Mouse (Mus musculus): ENCODE data around the gene Lrp6. TPM values are rescaled to one million over a fixed set of nuclear protein-coding genes. Genes with fewer than 3 reads are reported as not detected.
A peak's percentile ranks its signal among the peaks of the same experiment; 100 is the strongest.

The Lrp6 gene
- polyA plus RNA-seq, 1 experiment from 2014 or later, result 25.0 TPM

- Histone ChIP-seq H3K4me1 (ENCODE audit: control insufficient read depth, insufficient read depth, low read length) (no peaks in the 10 kb centered on the region; the same call in 1 of the 2 replicates), H3K9me3 (ENCODE audit: control insufficient read depth, low read length) (no peaks in the 10 kb centered on the region), H3K27me3 (ENCODE audit: control insufficient read depth, insufficient read depth, low read length) (no peaks in the 10 kb centered on the region), H3K36me3 (ENCODE audit: control insufficient read depth, insufficient read depth, low read length) (0 out of 2 replicates have a peak, but pooled peaks cover 2% of the 10 kb centered on the region), H3K27ac (ENCODE audit: low read depth, low read length) (no peak overlapping the region), H3K9ac (ENCODE audit: low read length) (no peak overlapping the region), H3K4me2 (no peak overlapping the region), H3K4me3 (ENCODE audit: low read depth, low read length) (no peak overlapping the region)
- WGBS, result 67% methylated on average over 4 of the region's 4 CpGs
- ATAC-seq (ENCODE audit: low FRiP score) (peak; percentile 79; the same call in 1 of the 2 replicates), DNase-seq (ENCODE audit: low spot score, missing footprints) (no peak)
Observed at GRCm38 (mm10) chr6:134515416-134515815, 51.3 kb downstream of the Lrp6 start.

GRCm38 (mm10) chr6:134513896-134514510 is 52.8 kb downstream of the Lrp6 start:
- Histone ChIP-seq H3K9ac (ENCODE audit: low read length) (no peak overlapping the region), H3K27me3 (ENCODE audit: control insufficient read depth, insufficient read depth, low read length) (no peaks in the 10 kb centered on the region), H3K9me3 (ENCODE audit: control insufficient read depth, low read length) (no peaks in the 10 kb centered on the region), H3K4me3 (ENCODE audit: low read depth, low read length) (no peak overlapping the region), H3K36me3 (ENCODE audit: control insufficient read depth, insufficient read depth, low read length) (no peaks in the 10 kb centered on the region), H3K27ac (ENCODE audit: low read depth, low read length) (no peak overlapping the region), H3K4me1 (ENCODE audit: control insufficient read depth, insufficient read depth, low read length) (no peaks in the 10 kb centered on the region; the same call in 1 of the 2 replicates), H3K4me2 (no peak overlapping the region)
- ATAC-seq (ENCODE audit: low FRiP score) (no peak), DNase-seq (ENCODE audit: low spot score, missing footprints) (no peak)
- 92% methylated on average over 3 of the region's 3 CpGs for WGBS

- no peak for DNase-seq (ENCODE audit: low spot score, missing footprints)
- 87% methylated on average over 6 of the region's 6 CpGs for WGBS
Observed at GRCm38 (mm10) chr6:134513011-134513410, 53.8 kb downstream of the Lrp6 start.

GRCm38 (mm10) chr6:134512478-134512877 is 54.3 kb downstream of the Lrp6 start:
- H3K9me3 ChIP-seq (ENCODE audit: control insufficient read depth, low read length), result no peaks in the 10 kb centered on the region
- H3K27me3 ChIP-seq (ENCODE audit: control insufficient read depth, insufficient read depth, low read length), result no peaks in the 10 kb centered on the region
- no peak overlapping the region for H3K27ac ChIP-seq (ENCODE audit: low read depth, low read length)
- H3K36me3 ChIP-seq (ENCODE audit: control insufficient read depth, insufficient read depth, low read length), result no peaks in the 10 kb centered on the region
- H3K4me2 ChIP-seq, result no peak overlapping the region
- no peaks in the 10 kb centered on the region; the same call in 1 of the 2 replicates for H3K4me1 ChIP-seq (ENCODE audit: control insufficient read depth, insufficient read depth, low read length)
- 66% methylated on average over 2 of the region's 2 CpGs for WGBS
- H3K9ac ChIP-seq (ENCODE audit: low read length), result no peak overlapping the region
- ATAC-seq (ENCODE audit: low FRiP score) (no peak), DNase-seq (ENCODE audit: low spot score, missing footprints) (no peak)
- H3K4me3 ChIP-seq (ENCODE audit: low read depth, low read length), result no peak overlapping the region

More at GRCm38 (mm10) chr6:134513011-134513410, 53.8 kb downstream of the Lrp6 start:
- no peak for ATAC-seq (ENCODE audit: low FRiP score)
- H3K4me1 ChIP-seq (ENCODE audit: control insufficient read depth, insufficient read depth, low read length), result no peaks in the 10 kb centered on the region; the same call in 1 of the 2 replicates
- no peaks in the 10 kb centered on the region for H3K36me3 ChIP-seq (ENCODE audit: control insufficient read depth, insufficient read depth, low read length)
- no peak overlapping the region for H3K27ac ChIP-seq (ENCODE audit: low read depth, low read length)
- H3K4me2 ChIP-seq, result no peak overlapping the region
- no peak overlapping the region for H3K4me3 ChIP-seq (ENCODE audit: low read depth, low read length)
- H3K9me3 ChIP-seq (ENCODE audit: control insufficient read depth, low read length), result no peaks in the 10 kb centered on the region
- H3K9ac ChIP-seq (ENCODE audit: low read length), result no peak overlapping the region
- no peaks in the 10 kb centered on the region for H3K27me3 ChIP-seq (ENCODE audit: control insufficient read depth, insufficient read depth, low read length)

DNA sequence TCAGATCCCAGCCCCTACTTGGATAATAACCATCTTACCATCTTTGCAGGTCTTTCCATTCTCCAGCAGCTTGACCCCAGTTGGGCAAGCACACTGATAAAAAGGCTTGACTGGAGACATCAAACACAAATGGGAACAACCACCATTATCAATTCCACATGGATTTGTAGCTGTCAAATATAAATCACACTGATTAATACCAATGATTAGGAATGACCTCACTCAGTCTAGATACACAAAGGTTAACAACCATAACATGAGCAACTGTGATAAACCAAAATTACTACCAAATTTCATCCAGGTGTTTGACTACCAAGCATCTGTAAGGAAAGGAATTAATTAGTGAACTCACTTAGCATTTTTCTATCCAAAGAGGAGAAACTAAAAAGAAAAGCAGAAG is 55.6 kb downstream of the Lrp6 start:
- Histone ChIP-seq H3K4me2 (no peak overlapping the region), H3K9ac (ENCODE audit: low read length) (no peak overlapping the region), H3K27me3 (ENCODE audit: control insufficient read depth, insufficient read depth, low read length) (no peaks in the 10 kb centered on the region), H3K4me3 (ENCODE audit: low read depth, low read length) (no peak overlapping the region), H3K9me3 (ENCODE audit: control insufficient read depth, low read length) (no peaks in the 10 kb centered on the region), H3K4me1 (ENCODE audit: control insufficient read depth, insufficient read depth, low read length) (no peaks in the 10 kb centered on the region; the same call in 1 of the 2 replicates), H3K27ac (ENCODE audit: low read depth, low read length) (no peak overlapping the region), H3K36me3 (ENCODE audit: control insufficient read depth, insufficient read depth, low read length) (no peaks in the 10 kb centered on the region; the same call in 1 of the 2 replicates)
- no peak for DNase-seq (ENCODE audit: low spot score, missing footprints)
- ATAC-seq (ENCODE audit: low FRiP score), result no peak

- H3K27ac ChIP-seq (ENCODE audit: low read depth, low read length), result no peak overlapping the region
- no peaks in the 10 kb centered on the region for H3K9me3 ChIP-seq (ENCODE audit: control insufficient read depth, low read length)
- DNase-seq (ENCODE audit: low spot score, missing footprints), result no peak
- no peaks in the 10 kb centered on the region for H3K27me3 ChIP-seq (ENCODE audit: control insufficient read depth, insufficient read depth, low read length)
- 77% methylated on average over 2 of the region's 2 CpGs for WGBS
- H3K36me3 ChIP-seq (ENCODE audit: control insufficient read depth, insufficient read depth, low read length), result peaks cover 4% of the 10 kb centered on the region; the same call in 1 of the 2 replicates
- no peak overlapping the region for H3K4me2 ChIP-seq
- no peak overlapping the region for H3K4me3 ChIP-seq (ENCODE audit: low read depth, low read length)
- no peaks in the 10 kb centered on the region; the same call in 1 of the 2 replicates for H3K4me1 ChIP-seq (ENCODE audit: control insufficient read depth, insufficient read depth, low read length)
- H3K9ac ChIP-seq (ENCODE audit: low read length), result no peak overlapping the region
- no peak for ATAC-seq (ENCODE audit: low FRiP score)
Observed at GRCm38 (mm10) chr6:134510280-134510679, 56.5 kb downstream of the Lrp6 start.

DNA sequence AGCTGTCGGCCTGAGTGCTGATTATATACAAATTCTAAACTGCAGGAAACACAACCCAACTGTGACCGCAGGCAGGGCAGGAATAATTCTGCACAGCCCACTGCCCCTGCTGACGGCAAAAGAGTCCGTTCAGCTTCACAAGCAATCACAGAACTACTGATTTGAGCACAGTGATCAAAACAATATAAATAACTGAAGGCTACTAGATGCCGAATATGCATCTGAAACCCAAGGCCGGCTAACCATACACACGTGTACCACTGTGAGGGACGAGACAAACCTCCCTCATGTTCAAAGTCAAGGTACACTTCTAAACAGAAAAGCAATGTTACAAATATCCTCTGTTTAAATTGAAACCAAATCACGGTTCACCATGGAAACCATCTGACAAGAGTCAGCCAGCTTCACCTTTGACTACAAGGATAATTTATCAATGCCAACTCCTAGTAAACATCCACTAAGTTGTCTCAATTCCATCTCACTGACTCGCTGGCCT is 57.0 kb downstream of the Lrp6 start:
- Histone ChIP-seq H3K27ac (ENCODE audit: low read depth, low read length) (no peak overlapping the region), H3K36me3 (ENCODE audit: control insufficient read depth, insufficient read depth, low read length) (peaks cover 4% of the 10 kb centered on the region; the same call in 1 of the 2 replicates)
- ATAC-seq (ENCODE audit: low FRiP score), result no peak

DNA sequence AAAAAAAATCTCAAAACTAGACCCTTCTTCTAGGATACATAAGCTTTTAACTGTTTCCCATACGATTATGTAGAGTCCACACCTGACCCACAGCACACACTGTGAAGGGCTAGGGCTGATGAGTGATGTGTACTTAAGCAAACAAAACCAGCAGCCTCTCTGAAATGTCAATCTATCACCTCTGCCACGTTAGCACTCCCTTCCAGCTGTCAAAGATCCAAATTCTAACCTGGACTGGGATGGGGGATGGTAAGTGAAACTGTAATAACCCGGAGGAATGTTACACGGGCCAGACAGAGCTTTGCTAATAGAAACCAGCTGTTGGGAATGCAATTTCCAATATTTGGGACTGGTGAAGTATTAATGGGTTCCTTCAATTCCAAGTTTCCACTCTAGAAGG is 61.9 kb downstream of the Lrp6 start:
- Histone ChIP-seq H3K27ac (ENCODE audit: low read depth, low read length) (no peak overlapping the region), H3K4me2 (no peak overlapping the region), H3K4me1 (ENCODE audit: control insufficient read depth, insufficient read depth, low read length) (no peaks in the 10 kb centered on the region), H3K27me3 (ENCODE audit: control insufficient read depth, insufficient read depth, low read length) (no peaks in the 10 kb centered on the region), H3K4me3 (ENCODE audit: low read depth, low read length) (no peak overlapping the region), H3K9ac (ENCODE audit: low read length) (no peak overlapping the region), H3K9me3 (ENCODE audit: control insufficient read depth, low read length) (no peaks in the 10 kb centered on the region), H3K36me3 (ENCODE audit: control insufficient read depth, insufficient read depth, low read length) (peaks cover 6% of the 10 kb centered on the region; the same call in 1 of the 2 replicates)
- DNase-seq (ENCODE audit: low spot score, missing footprints) (no peak), ATAC-seq (ENCODE audit: low FRiP score) (no peak)
- 68% methylated on average over 4 of the region's 4 CpGs for WGBS

More for the DNA sequence above, 57.0 kb downstream of the Lrp6 start:
- 84% methylated on average over 10 of the region's 10 CpGs for WGBS
- Histone ChIP-seq H3K4me1 (ENCODE audit: control insufficient read depth, insufficient read depth, low read length) (no peaks in the 10 kb centered on the region), H3K9me3 (ENCODE audit: control insufficient read depth, low read length) (no peaks in the 10 kb centered on the region), H3K4me3 (ENCODE audit: low read depth, low read length) (no peak overlapping the region), H3K9ac (ENCODE audit: low read length) (no peak overlapping the region), H3K4me2 (no peak overlapping the region), H3K27me3 (ENCODE audit: control insufficient read depth, insufficient read depth, low read length) (no peaks in the 10 kb centered on the region)
- no peak for DNase-seq (ENCODE audit: low spot score, missing footprints)

DNA sequence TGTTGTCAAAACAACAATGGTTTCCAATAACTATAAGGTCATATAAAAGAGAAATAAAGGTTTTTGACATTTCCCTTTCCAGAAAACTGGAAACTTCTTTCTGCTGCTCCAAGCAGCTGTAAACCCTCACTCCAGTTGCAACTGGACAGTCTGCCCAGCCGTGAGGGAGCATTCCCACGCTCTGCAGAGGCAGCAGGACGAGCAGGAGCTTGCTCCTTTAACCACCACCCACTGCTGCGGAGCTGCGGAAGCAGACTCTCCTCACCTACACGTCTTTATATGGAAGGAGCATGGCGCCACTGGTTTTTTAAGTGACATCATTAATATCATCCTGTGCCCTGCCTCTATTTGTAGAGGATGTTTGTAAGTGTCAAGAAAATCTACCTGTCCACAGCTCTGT is 64.4 kb downstream of the Lrp6 start:
- Histone ChIP-seq H3K27me3 (ENCODE audit: control insufficient read depth, insufficient read depth, low read length) (no peaks in the 10 kb centered on the region), H3K36me3 (ENCODE audit: control insufficient read depth, insufficient read depth, low read length) (peaks cover 6% of the 10 kb centered on the region), H3K4me3 (ENCODE audit: low read depth, low read length) (no peak overlapping the region), H3K9ac (ENCODE audit: low read length) (no peak overlapping the region), H3K27ac (ENCODE audit: low read depth, low read length) (no peak overlapping the region), H3K9me3 (ENCODE audit: control insufficient read depth, low read length) (no peaks in the 10 kb centered on the region), H3K4me2 (no peak overlapping the region), H3K4me1 (ENCODE audit: control insufficient read depth, insufficient read depth, low read length) (no peaks in the 10 kb centered on the region)
- DNase-seq (ENCODE audit: low spot score, missing footprints), result no peak
- 79% methylated on average over 7 of the region's 7 CpGs for whole genome bisulfite sequencing
- ATAC-seq (ENCODE audit: low FRiP score), result no peak
